Mouse (Mus musculus) lung, postnatal 0 days (tissue): ENCODE data around the gene Rer1. TPM values are rescaled to one million over a fixed set of nuclear protein-coding genes. Genes with fewer than 3 reads are reported as not detected.

Experiments used
- ATAC-seq: fragments of 200-750 bp; cut with Nextera tagmentation; 2 replicates; pipeline ENCODE4 v1.8.0; 2017; ENCODE audit warnings: moderate library complexity
- DNase-seq: peaks from one replicate; pipeline ENCODE4 v3.0.0-alpha.2; 2016; ENCODE audit warnings: low spot score
- H3K27ac ChIP-seq: fragments of 300-500 bp; sonication (generic); 2 replicates; pipeline ENCODE4 v1.5.1; 2014; ENCODE audit warnings: antibody characterized with exemption, mild to moderate bottlenecking, low read length, mixed read lengths
- H3K27me3 ChIP-seq: fragments of 300-500 bp; sonication (generic); replicated peaks from 2 replicates; pipeline ENCODE4 v1.6.1; 2014; ENCODE audit warnings: low read length, mixed read lengths; ENCODE audit not compliant: insufficient read depth
- H3K36me3 ChIP-seq: fragments of 300-500 bp; sonication (generic); 2 replicates; pipeline ENCODE4 v1.6.1; 2014; ENCODE audit warnings: low read length, mixed read lengths; ENCODE audit not compliant: insufficient read depth
- H3K4me1 ChIP-seq: fragments of 300-500 bp; sonication (generic); 2 replicates; pipeline ENCODE4 v1.6.1; 2014; ENCODE audit warnings: antibody characterized with exemption, low read depth, low read length, mixed read lengths; ENCODE audit not compliant: insufficient read depth
- H3K4me2 ChIP-seq: fragments of 300-500 bp; sonication (generic); replicated peaks from 2 replicates; pipeline ENCODE4 v1.6.1; 2014; ENCODE audit warnings: low read depth, mild to moderate bottlenecking, low read length, moderate library complexity, mixed read lengths
- H3K4me3 ChIP-seq: fragments of 300-500 bp; sonication (generic); 2 replicates; pipeline ENCODE4 v1.5.1; 2014; ENCODE audit warnings: low read depth, low read length
- H3K9ac ChIP-seq: fragments of 300-500 bp; sonication (generic); replicated peaks from 2 replicates; pipeline ENCODE4 v1.6.1; 2014; ENCODE audit warnings: low read depth, mild to moderate bottlenecking
- H3K9me3 ChIP-seq: fragments of 300-500 bp; sonication (generic); 2 replicates; pipeline ENCODE4 v1.6.1; 2016; ENCODE audit warnings: low read length, mixed read lengths
- CTCF ChIP-seq: IDR thresholded peaks from 2 replicates; pipeline ENCODE4 v1.5.1; 2016; ENCODE audit warnings: antibody characterized with exemption, mild to moderate bottlenecking
- EP300 ChIP-seq: IDR thresholded peaks from 2 replicates; pipeline ENCODE4 v1.6.1; 2016; ENCODE audit warnings: antibody characterized with exemption, mild to moderate bottlenecking, control low read depth
- WGBS: fragments of 180-500 bp; shearing (Covaris S2); extraction: QIAGEN DNeasy Blood & Tissue Kit; methylation state at CpG from one replicate; pipeline ENCODE4 v1.1.7; 2014; 5-methylcytosine and 5-hydroxymethylcytosine counted together
- polyA plus RNA-seq: library from polyadenylated mRNA; unstranded; fragments of >200 nt; fragmentation: Nextera tagmentation; extraction: Ambion mirVana; gene quantifications from 2 replicates; pipeline ENCODE4 v1.2.1, GENCODE M21; 2015

Rer1 gene
- polyA plus RNA-seq, 1 experiment from 2014 or later, result 156 TPM

GRCm38 (mm10) chr4:155063895-155064294, 22.3 kb downstream of the Rer1 start:
- 18% methylated on average over 3 of the region's 3 CpGs for WGBS
- DNase-seq, result peak; percentile 84
- Histone ChIP-seq H3K4me3 (no peak overlapping the region), H3K4me2 (peak overlapping the region; percentile 42), H3K9me3 (no peaks in the 10 kb centered on the region), H3K27me3 (no peaks in the 10 kb centered on the region), H3K27ac (peak overlapping the region; percentile 72), H3K9ac (no peak overlapping the region), H3K36me3 (no peaks in the 10 kb centered on the region), H3K4me1 (peaks cover 6% of the 10 kb centered on the region)
- peak; percentile 54 for ATAC-seq
- no peak for TF ChIP-seq EP300
- no peak for TF ChIP-seq CTCF

GRCm38 (mm10) chr4:155058325-155058724, 27.9 kb downstream of the Rer1 start:
- H3K27me3 ChIP-seq, result no peaks in the 10 kb centered on the region
- no peak overlapping the region for H3K4me2 ChIP-seq
- 33% methylated on average over 10 of the region's 10 CpGs for WGBS
- TF ChIP-seq EP300 (no peak), CTCF (no peak)
- ATAC-seq (peak; percentile 29; the same call in 1 of the 2 replicates), DNase-seq (no peak)
- H3K9ac ChIP-seq, result no peak overlapping the region
- no peak overlapping the region for H3K4me3 ChIP-seq
- H3K27ac ChIP-seq, result no peak overlapping the region
- no peaks in the 10 kb centered on the region for H3K36me3 ChIP-seq
- H3K9me3 ChIP-seq, result no peaks in the 10 kb centered on the region
- no peaks in the 10 kb centered on the region; the same call in 1 of the 2 replicates for H3K4me1 ChIP-seq

GRCm38 (mm10) chr4:155056724-155057123, 29.5 kb downstream of the Rer1 start, which contains the start of gene Plch2:
Plch2 (minus strand) TSS chr4:155056784.
- Histone ChIP-seq H3K27me3 (no peaks in the 10 kb centered on the region), H3K4me2 (no peak within 1 kb of the TSS), H3K27ac (no peak within 1 kb of the TSS), H3K36me3 (no peaks in the 10 kb centered on the region), H3K9ac (no peak within 1 kb of the TSS), H3K4me3 (no peak within 1 kb of the TSS), H3K4me1 (no peaks in the 10 kb centered on the region), H3K9me3 (no peaks in the 10 kb centered on the region)
- ATAC-seq (no peak), DNase-seq (no peak)
- 58% methylated on average over 10 of the region's 10 CpGs for WGBS
- no peak for TF ChIP-seq EP300
- no peak for TF ChIP-seq CTCF

- H3K27me3 ChIP-seq, result no peaks in the 10 kb centered on the region
Measured at GRCm38 (mm10) chr4:155050116-155050515, 36.1 kb downstream of the Rer1 start.

GRCm38 (mm10) chr4:155046636-155047035, 39.5 kb downstream of the Rer1 start:
- Histone ChIP-seq H3K36me3 (no peaks in the 10 kb centered on the region), H3K27me3 (peaks cover 25% of the 10 kb centered on the region), H3K4me2 (no peak overlapping the region), H3K4me3 (no peak overlapping the region), H3K27ac (no peak overlapping the region), H3K4me1 (no peaks in the 10 kb centered on the region), H3K9me3 (no peaks in the 10 kb centered on the region), H3K9ac (no peak overlapping the region)
- no peak for TF ChIP-seq CTCF
- no peak for TF ChIP-seq EP300
- no peak for ATAC-seq
- DNase-seq, result no peak
- WGBS, result 83% methylated on average over 14 of the region's 14 CpGs

More at GRCm38 (mm10) chr4:155050116-155050515, 36.1 kb downstream of the Rer1 start:
- H3K4me1 ChIP-seq, result no peaks in the 10 kb centered on the region
- no peak overlapping the region for H3K4me3 ChIP-seq
- H3K9me3 ChIP-seq, result no peaks in the 10 kb centered on the region
- no peak for TF ChIP-seq EP300
- no peak for TF ChIP-seq CTCF
- DNase-seq, result no peak
- no peak overlapping the region for H3K27ac ChIP-seq
- WGBS, result 68% methylated on average over 7 of the region's 7 CpGs
- no peak for ATAC-seq
- H3K36me3 ChIP-seq, result no peaks in the 10 kb centered on the region
- H3K4me2 ChIP-seq, result no peak overlapping the region
- no peak overlapping the region for H3K9ac ChIP-seq

GRCm38 (mm10) chr4:155043289-155043625, 42.9 kb downstream of the Rer1 start:
- H3K9me3 ChIP-seq, result no peaks in the 10 kb centered on the region
- H3K4me3 ChIP-seq, result no peak overlapping the region; the same call in 1 of the 2 replicates
- no peak for DNase-seq
- no peaks in the 10 kb centered on the region for H3K4me1 ChIP-seq
- no peak for TF ChIP-seq EP300
- TF ChIP-seq CTCF, result no peak
- no peak overlapping the region for H3K27ac ChIP-seq
- 3% methylated on average over 23 of the region's 25 CpGs for WGBS
- peak overlapping the region; percentile 46 for H3K4me2 ChIP-seq
- H3K27me3 ChIP-seq, result peaks cover 25% of the 10 kb centered on the region
- ATAC-seq, result no peak
- H3K9ac ChIP-seq, result no peak overlapping the region
- H3K36me3 ChIP-seq, result no peaks in the 10 kb centered on the region
